Mouse (Mus musculus) cortical plate, adult 2 months (tissue): ENCODE data around the gene Adamts6.

Source experiments
- CTCF ChIP-seq: fragments of 200-500 bp; IDR thresholded peaks from 2 replicates; pipeline ENCODE4 v1.5.1; 2011; ENCODE audit warnings: mild to moderate bottlenecking, control low read depth, low read length; ENCODE audit not compliant: insufficient read depth; ENCODE audit errors: extremely low read depth
- POLR2A ChIP-seq: fragments of 200-500 bp; IDR thresholded peaks from 2 replicates; pipeline ENCODE4 v1.6.1; 2011; ENCODE audit warnings: mild to moderate bottlenecking, low read length, control low read depth; ENCODE audit not compliant: insufficient read depth; ENCODE audit errors: extremely low read depth

DNA sequence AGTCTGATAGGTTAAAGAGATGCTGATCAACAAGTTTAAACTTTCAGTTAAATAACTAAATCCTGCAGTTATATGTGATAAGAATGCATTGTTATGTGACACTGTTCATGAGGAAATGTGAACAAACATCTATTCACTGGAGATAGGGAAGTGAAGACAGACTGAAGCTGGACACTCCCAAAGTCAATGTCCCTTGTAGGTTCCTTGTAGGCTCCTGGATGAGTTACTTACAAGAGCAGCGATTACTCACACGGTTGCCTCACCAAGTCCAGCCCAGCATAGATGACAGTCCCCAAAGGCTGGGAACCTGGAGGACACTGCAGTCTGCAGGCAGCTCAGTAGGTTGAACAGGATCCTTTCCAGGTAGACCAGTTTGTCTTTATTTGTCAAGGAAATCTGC lies 145.1 kb downstream of the Adamts6 start:
- TF ChIP-seq POLR2A (no peak), CTCF (no peak)
